Mouse (Mus musculus) Patski (cell line): ENCODE measurements around the gene Cntrob. TPM values are rescaled to one million over a fixed set of nuclear protein-coding genes. Genes with fewer than 3 reads are reported as not detected.

Experiments
- ATAC-seq: fragments of 100-300 bp; one replicate; pipeline ENCODE4 v1.8.0; 2021
- CTCF ChIA-PET: fragments of 350-600 bp; sonication (Branson Sonifier 250); formaldehyde crosslinking; loops from one replicate; lab custom pipeline; 2022; ENCODE audit warnings: inconsistent platforms; lab: Charles Lee
- POLR2A ChIA-PET: fragments of 350-600 bp; sonication (Branson Sonifier 250); formaldehyde crosslinking; loops from one replicate; lab custom pipeline; 2022; ENCODE audit warnings: antibody characterized with exemption, inconsistent platforms; lab: Charles Lee
- DNase-seq: peaks from one replicate; pipeline ENCODE4 v3.0.0-alpha.2; 2011; ENCODE audit warnings: low read depth, low spot score
- H3K27me3 ChIP-seq: fragments of 371-371 bp; one replicate; pipeline ENCODE4 v1.5.1; 2021
- CTCF ChIP-seq: fragments of 100-300 bp; IDR thresholded peaks from one replicate; pipeline ENCODE4 v1.5.1; 2021
- in situ Hi-C: fragments of 300-500 bp; cut with MboI; formaldehyde crosslinking; loops from 3 replicates; pipeline ENCODE4 v1.11.1; 2018; ENCODE audit warnings: low pct_unique_long_range_greater_than_20kb, mixed read lengths
- polyA plus RNA-seq: library from polyadenylated mRNA; unstranded; gene quantifications from one replicate; pipeline ENCODE4 v1.2.3, GENCODE M21; 2021

The Cntrob gene
- polyA plus RNA-seq, result 21.1 TPM

- POLR2A ChIA-PET, result interaction anchor here (0.7 to 1.3 kb wide), 3 partner anchors 13 to 54 kb away, joined by 3 to 4 read pairs (median 3); no protein-coding TSS in a partner anchor
- in situ Hi-C loops, result loop anchor here (5.0 kb wide), 1 partner anchor 56 kb away; no protein-coding TSS in a partner anchor
- no peak for TF ChIP-seq CTCF
- CTCF ChIA-PET, result interaction anchor here (0.9 to 1.3 kb wide), 3 partner anchors 10 to 64 kb away, joined by 3 to 4 read pairs (median 3); no protein-coding TSS in a partner anchor
- no peaks in the 10 kb centered on the region for H3K27me3 ChIP-seq
- ATAC-seq (peak; percentile 77), DNase-seq (peak; percentile 92)
Measured at GRCm38 (mm10) chr11:69323667-69324111, at the start of gene Cntrob, which contains the start of gene Trappc1. TSS of gene Cntrob (minus strand) at chr11:69323775. TSS of gene Trappc1 (plus strand) at chr11:69323980.

- CTCF ChIA-PET, result interaction anchor here (1.4 kb wide), 1 partner anchor 10 kb away, joined by 3 read pairs; no protein-coding TSS in a partner anchor
- no peak for ATAC-seq
Measured at GRCm38 (mm10) chr11:69372780-69373170, 49.2 kb upstream of the Cntrob start.

GRCm38 (mm10) chr11:69372056-69372779 lies 48.6 kb upstream of the Cntrob start:
- no peak for ATAC-seq
- ChIA-PET POLR2A (no interaction called here), CTCF (interaction anchor here (1.4 kb wide), 1 partner anchor 10 kb away, joined by 3 read pairs; no protein-coding TSS in a partner anchor)
- in situ Hi-C loops, result no loop called here
- no peak for TF ChIP-seq CTCF
- H3K27me3 ChIP-seq, result no peaks in the 10 kb centered on the region
- no peak for DNase-seq

More at GRCm38 (mm10) chr11:69372780-69373170, 49.2 kb upstream of the Cntrob start:
- DNase-seq, result no peak
- H3K27me3 ChIP-seq, result no peaks in the 10 kb centered on the region
- POLR2A ChIA-PET, result no interaction called here
- in situ Hi-C loops, result no loop called here
- no peak for TF ChIP-seq CTCF

- H3K27me3 ChIP-seq, result no peaks in the 10 kb centered on the region
- TF ChIP-seq CTCF, result no peak
- DNase-seq (no peak), ATAC-seq (no peak)
- in situ Hi-C loops, result no loop called here
- CTCF ChIA-PET, result interaction anchor here (1.4 kb wide), 1 partner anchor 11 kb away, joined by 3 read pairs; no protein-coding TSS in a partner anchor
- POLR2A ChIA-PET, result no interaction called here
Measured at GRCm38 (mm10) chr11:69371601-69372000, 48.0 kb upstream of the Cntrob start.

GRCm38 (mm10) chr11:69370817-69371215 lies 47.2 kb upstream of the Cntrob start:
- ATAC-seq, result no peak
- no peak for TF ChIP-seq CTCF
- in situ Hi-C loops, result no loop called here
- POLR2A ChIA-PET, result interaction anchor here (0.6 to 1.1 kb wide), 4 partner anchors 9 to 1299 kb away, joined by 3 to 5 read pairs (median 3); no protein-coding TSS in a partner anchor
- DNase-seq, result no peak
- H3K27me3 ChIP-seq, result no peaks in the 10 kb centered on the region
- CTCF ChIA-PET, result interaction anchor here (1.1 to 1.3 kb wide), 2 partner anchors 9 to 101 kb away, joined by 3 read pairs; no protein-coding TSS in a partner anchor

DNA sequence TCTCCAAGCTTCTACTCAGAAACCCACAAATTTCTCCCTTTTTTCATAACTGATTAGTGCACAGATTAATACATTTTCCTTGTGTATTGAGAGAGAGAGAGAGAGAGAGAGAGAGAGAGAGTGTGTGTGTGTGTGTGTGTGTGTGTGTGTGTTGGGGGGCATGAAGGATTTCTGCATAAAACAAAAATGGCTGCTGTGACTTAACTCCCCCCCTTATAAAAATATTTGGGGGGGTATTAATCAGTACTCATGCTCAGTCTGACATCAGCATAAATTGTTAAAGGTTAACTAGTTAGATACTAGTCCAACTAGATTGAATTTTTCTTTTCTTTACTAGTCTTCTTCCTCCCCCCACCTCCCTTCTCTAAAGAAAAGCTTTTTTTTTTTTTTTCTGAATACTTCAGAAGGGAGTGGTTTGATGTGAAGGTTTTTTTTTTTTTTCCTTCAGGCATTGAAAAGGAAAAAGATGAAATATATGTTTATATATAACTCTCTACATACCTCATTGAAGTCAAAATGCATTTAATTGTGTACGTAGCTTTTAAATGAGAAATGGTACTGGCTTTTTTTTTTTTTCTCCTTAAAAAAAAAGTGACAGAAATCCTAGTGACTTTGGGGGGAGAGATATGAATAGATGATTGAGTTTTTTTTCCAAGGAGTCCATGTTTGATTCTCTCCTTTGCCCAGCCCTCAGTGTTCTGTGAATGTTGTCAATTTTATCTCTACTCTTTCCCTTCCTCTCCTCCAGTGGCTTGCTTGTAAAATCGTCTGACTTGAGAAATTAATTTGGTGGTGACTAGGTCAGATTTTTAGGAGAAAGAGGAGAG lies 46.6 kb upstream of the Cntrob start:
- no peaks in the 10 kb centered on the region for H3K27me3 ChIP-seq
- POLR2A ChIA-PET, result interaction anchor here (0.6 to 1.1 kb wide), 9 partner anchors 9 to 1299 kb away, joined by 3 to 5 read pairs (median 3); no protein-coding TSS in a partner anchor
- in situ Hi-C loops, result no loop called here
- no peak for DNase-seq
- no peak for ATAC-seq
- CTCF ChIA-PET, result interaction anchor here (0.9 to 1.3 kb wide), 4 partner anchors 9 to 100 kb away, joined by 3 read pairs; no protein-coding TSS in a partner anchor
- no peak for TF ChIP-seq CTCF

DNA sequence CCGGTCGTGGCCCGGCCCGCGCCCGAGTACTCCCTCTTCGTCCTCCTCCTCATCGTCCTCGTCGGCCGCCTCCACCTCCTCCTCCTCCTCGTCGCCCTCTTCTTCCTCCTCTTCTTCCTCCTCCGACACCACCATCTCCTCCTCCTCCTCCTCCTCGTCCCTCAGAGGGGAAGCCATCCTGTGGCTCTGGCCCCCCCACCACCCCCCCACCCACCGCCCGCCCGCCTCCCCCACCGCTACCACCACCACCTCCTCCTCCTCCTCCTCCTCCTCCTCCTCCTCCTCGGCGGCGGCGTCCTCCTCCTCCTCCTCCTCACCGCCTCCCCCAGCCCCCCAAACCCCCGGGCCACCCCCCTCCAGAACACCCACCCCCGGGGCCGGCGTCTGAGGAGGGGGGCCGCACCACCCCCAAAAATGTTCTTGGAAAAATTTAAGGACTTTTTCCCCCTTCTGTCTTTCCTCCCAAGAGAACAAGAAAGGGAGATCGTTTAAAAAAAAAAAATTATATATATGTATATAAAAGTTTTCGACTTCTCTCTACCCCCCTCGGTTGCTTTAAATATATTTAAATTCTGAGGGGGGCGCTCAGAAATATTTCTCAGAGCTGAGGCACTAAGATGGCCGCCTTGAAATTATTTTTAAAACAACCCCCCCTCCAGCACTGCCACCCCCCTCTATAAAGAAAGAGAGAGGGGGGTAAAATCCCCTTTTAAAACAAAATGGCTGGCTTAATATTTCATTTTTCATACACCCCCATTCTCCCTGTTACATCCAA lies 45.8 kb upstream of the Cntrob start, which contains the start of gene Chd3:
Chd3 (minus strand) TSS at position 192 of the 775 bp plus-strand sequence.
- POLR2A ChIA-PET, result interaction anchor here (0.6 to 1.1 kb wide), 6 partner anchors 13 to 269 kb away, joined by 3 to 5 read pairs (median 3); no protein-coding TSS in a partner anchor

GRCm38 (mm10) chr11:69368356-69369214 lies 45.0 kb upstream of the Cntrob start:
- TF ChIP-seq CTCF, result no peak
- no peak for DNase-seq
- H3K27me3 ChIP-seq, result no peaks in the 10 kb centered on the region
- POLR2A ChIA-PET, result interaction anchor here (0.7 to 1.7 kb wide), 7 partner anchors 27 to 114 kb away, joined by 3 to 6 read pairs (median 4); partner anchors contain the start of gene Kcnab3
- in situ Hi-C loops, result no loop called here
- no peak for ATAC-seq
- CTCF ChIA-PET, result interaction anchor here (0.9 to 1.3 kb wide), 3 partner anchors 11 to 45 kb away, joined by 3 read pairs; partner anchors contain the start of genes Cntrob and Trappc1

More for the DNA sequence above, 45.8 kb upstream of the Cntrob start, which contains the start of gene Chd3:
- CTCF ChIA-PET, result interaction anchor here (0.9 to 1.3 kb wide), 3 partner anchors 10 to 100 kb away, joined by 3 read pairs; no protein-coding TSS in a partner anchor
- no peak for ATAC-seq
- no peaks in the 10 kb centered on the region for H3K27me3 ChIP-seq
- in situ Hi-C loops, result no loop called here
- DNase-seq, result no peak
- TF ChIP-seq CTCF, result no peak
